Mouse (Mus musculus): ENCODE data around the gene Irf7. TPM values are rescaled to one million over a fixed set of nuclear protein-coding genes. Genes with fewer than 3 reads are reported as not detected.

Irf7 gene
- total RNA-seq, 1 experiment from 2014 or later: 3.4 TPM

Other genes with a start within 250 kb of the Irf7 start
- gene Ifitm6, start 248.6 kb downstream of the Irf7 start, total RNA-seq (2017): 8.2 TPM in 1 of 2 replicates, not detected in the other
- not detected in 2 replicates for gene Gm17387, start 237.3 kb downstream of the Irf7 start, total RNA-seq (2017)
- gene B4galnt4, start 205.4 kb downstream of the Irf7 start, total RNA-seq (2017): 0.19 and 0.82 TPM in 2 replicates
- gene Pkp3, start 188.3 kb downstream of the Irf7 start, total RNA-seq (2017): 0.19 and 3.4 TPM in 2 replicates
- gene Sigirr, start 165.9 kb downstream of the Irf7 start, total RNA-seq (2017): 17.7 and 26.1 TPM in 2 replicates
- gene Ano9, start 148.7 kb downstream of the Irf7 start, total RNA-seq (2017): not detected in 2 replicates
- 12.8 and 16.6 TPM in 2 replicates for gene Ptdss2, start 144.1 kb downstream of the Irf7 start, total RNA-seq (2017)
- 42.0 and 54.6 TPM in 2 replicates for gene Rnh1, start 93.6 kb downstream of the Irf7 start, total RNA-seq (2017)
- 23.5 and 36.8 TPM in 2 replicates for gene Hras, start 72.5 kb downstream of the Irf7 start, total RNA-seq (2017)
- gene Lrrc56, start 72.3 kb downstream of the Irf7 start, total RNA-seq (2017): 1.2 TPM in 2 replicates
- gene Lmntd2, start 52.4 kb downstream of the Irf7 start, total RNA-seq (2017): 0.32 and 1.2 TPM in 2 replicates
- 1.8 and 5.9 TPM in 2 replicates for gene Rassf7, start 50.6 kb downstream of the Irf7 start, total RNA-seq (2017)
- 64.1 and 114 TPM in 2 replicates for gene Phrf1, start 37.7 kb downstream of the Irf7 start, total RNA-seq (2017)
- not detected in 2 replicates for gene Cdhr5, start 10.3 kb upstream of the Irf7 start, total RNA-seq (2017)
- gene Sct, start 12.7 kb upstream of the Irf7 start, total RNA-seq (2017): not detected in 2 replicates
- gene Drd4, start 25.5 kb upstream of the Irf7 start, total RNA-seq (2017): not detected in 2 replicates
- 18.7 and 29.1 TPM in 2 replicates for gene Deaf1, start 61.2 kb upstream of the Irf7 start, total RNA-seq (2017)
- 7.4 and 9.0 TPM in 2 replicates for gene Tmem80, start 61.3 kb upstream of the Irf7 start, total RNA-seq (2017)
- 1.1 TPM in 1 of 2 replicates, not detected in the other for gene Eps8l2, start 72.4 kb upstream of the Irf7 start, total RNA-seq (2017)
- 295 and 302 TPM in 2 replicates for gene Taldo1, start 125.7 kb upstream of the Irf7 start, total RNA-seq (2017)
- 11.4 and 12.7 TPM in 2 replicates for gene Gatd1, start 147.7 kb upstream of the Irf7 start, total RNA-seq (2017)
- gene Cend1, start 163.0 kb upstream of the Irf7 start, total RNA-seq (2017): not detected in 2 replicates
- 4.9 and 11.1 TPM in 2 replicates for gene Slc25a22, start 171.4 kb upstream of the Irf7 start, total RNA-seq (2017)
- 8.3 and 14.3 TPM in 2 replicates for gene Pidd1, start 177.5 kb upstream of the Irf7 start, total RNA-seq (2017)
- 2,332 and 2,799 TPM in 2 replicates for gene Rplp2, start 180.9 kb upstream of the Irf7 start, total RNA-seq (2017)
- 13.9 and 14.4 TPM in 2 replicates for gene Pnpla2, start 188.7 kb upstream of the Irf7 start, total RNA-seq (2017)
- 0.39 TPM in 1 of 2 replicates, not detected in the other for gene Cracr2b, start 194.6 kb upstream of the Irf7 start, total RNA-seq (2017)
- gene Cd151, start 200.9 kb upstream of the Irf7 start, total RNA-seq (2017): 31.4 and 32.9 TPM in 2 replicates
- 44.5 and 47.0 TPM in 2 replicates for gene Polr2l, start 208.7 kb upstream of the Irf7 start, total RNA-seq (2017)
- 50.3 and 53.3 TPM in 2 replicates for gene Tspan4, start 208.8 kb upstream of the Irf7 start, total RNA-seq (2017)

All from common myeloid progenitor, adult 5-6 weeks (primary cell).